Mouse (Mus musculus) cerebellum, adult 9-11 months (tissue): ENCODE results near the gene Rtkn2.

Source experiments
- DNase-seq: peaks from one replicate; pipeline ENCODE4 v3.0.0; 2022

The Rtkn2 gene

GRCm38 (mm10) chr10:68043973-68044372 is 64.6 kb downstream of the Rtkn2 start:
- no peak for DNase-seq

GRCm38 (mm10) chr10:68044864-68045263 is 65.5 kb downstream of the Rtkn2 start:
- no peak for DNase-seq

GRCm38 (mm10) chr10:68048641-68049305 is 69.4 kb downstream of the Rtkn2 start:
- DNase-seq: no peak

DNA sequence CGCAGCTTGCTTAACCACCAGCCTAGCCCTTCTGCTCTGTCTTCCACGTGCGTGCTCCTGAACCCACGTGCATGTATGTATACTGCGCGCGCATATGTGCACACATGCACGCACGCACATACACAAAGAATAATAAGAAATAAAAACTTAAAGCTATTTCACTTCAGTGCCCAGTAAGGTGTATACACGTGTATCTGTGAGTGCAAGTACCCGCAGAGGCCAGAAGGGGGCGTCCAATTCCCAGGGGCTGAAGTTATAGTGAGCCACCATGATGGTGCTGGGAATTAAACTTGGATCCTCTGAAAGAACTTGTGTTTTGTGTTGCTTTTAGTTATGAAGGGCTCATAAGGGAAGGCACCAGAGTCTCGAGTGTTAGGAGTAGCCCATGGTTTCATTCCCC is 71.5 kb downstream of the Rtkn2 start:
- no peak for DNase-seq

DNA sequence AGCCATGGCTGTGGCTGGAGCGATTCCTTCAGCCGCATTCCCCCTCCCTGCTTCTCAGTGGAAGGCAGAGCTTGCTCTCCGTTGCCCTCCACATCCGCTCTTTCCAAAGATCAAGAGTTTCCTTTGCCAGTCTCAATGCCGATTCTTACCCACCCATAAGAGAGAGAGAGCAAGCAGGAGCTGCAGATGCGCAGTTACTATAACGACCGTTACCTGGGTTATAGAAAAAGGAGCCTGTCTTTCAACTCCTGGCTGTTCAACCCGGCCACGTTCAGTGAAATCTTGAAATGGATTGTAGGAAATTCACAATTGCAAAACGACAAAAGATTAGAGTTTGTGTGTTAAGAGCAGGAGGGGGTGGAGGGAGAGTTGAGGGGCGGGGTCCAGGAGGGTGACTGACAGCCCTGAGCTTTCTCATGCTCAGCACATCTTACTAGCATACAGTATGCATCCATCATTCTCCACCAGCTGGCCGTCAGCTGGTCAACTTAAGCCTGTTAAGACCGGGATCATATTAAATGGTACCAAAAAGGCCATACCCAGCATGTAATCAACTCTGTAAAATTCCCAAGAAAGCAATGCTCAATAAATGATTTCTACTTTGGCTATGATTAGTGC is 72.1 kb downstream of the Rtkn2 start:
- DNase-seq: no peak

DNA sequence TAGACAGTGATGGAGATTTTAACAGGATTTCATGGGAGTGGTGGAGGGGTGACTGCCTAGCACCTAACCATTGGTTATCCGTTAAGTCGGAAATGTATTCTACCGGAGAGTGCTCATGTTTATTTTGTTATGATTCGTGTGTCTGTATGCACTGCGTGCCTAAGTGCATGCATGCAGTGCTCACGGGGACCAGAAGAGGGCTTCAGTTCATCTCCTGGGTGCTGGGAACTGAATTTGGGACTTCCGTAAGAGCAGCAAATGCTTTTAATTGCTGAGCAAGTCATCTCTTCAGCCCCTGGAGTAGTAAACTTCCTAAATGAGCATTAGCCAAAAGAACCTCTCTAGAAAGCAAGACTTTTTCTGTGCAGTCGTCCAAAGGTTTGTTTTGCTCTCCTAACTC is 72.9 kb downstream of the Rtkn2 start:
- no peak for DNase-seq

GRCm38 (mm10) chr10:68054131-68054530 is 74.8 kb downstream of the Rtkn2 start:
- no peak for DNase-seq

- no peak for DNase-seq
These were observed 75.3 kb downstream of the Rtkn2 start for GRCm38 (mm10) chr10:68054706-68055105.

DNA sequence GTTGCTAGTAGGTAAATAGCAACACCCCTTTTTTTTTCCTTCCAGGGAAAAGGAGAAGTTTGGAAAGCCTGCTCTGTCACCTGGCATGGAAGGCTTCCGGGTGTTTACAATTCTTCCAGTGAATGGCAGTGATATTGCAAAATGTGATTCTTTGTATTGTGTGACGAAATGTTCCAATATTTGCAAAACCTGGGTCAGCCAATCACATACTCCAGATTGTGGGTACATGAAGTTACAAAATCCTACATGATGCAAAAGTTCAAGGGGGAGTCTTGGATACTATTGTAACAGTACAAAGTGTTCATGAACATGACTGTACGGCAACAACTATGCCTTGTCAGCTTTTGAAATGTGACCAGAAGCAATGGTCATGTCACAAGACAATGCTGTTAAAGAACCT is 78.5 kb downstream of the Rtkn2 start:
- DNase-seq: no peak

DNA sequence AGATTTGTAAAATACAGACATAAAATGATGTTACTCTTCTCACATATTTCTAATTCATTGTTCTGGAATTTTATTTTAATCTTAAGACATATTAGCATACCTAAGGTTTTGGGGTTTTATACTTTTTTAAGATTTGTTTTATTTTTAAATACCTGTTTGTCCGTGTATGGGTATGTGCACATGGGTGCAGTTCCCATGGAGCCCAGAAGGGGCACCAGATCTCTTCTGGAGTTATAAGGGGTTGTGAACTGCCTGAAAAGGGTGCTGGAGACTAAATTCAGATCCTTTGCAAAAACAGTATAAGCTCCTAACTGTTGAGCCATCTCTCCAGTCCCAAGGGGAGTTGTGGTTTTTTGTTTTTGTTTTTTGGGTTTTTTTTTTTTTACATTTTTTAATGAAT is 79.0 kb downstream of the Rtkn2 start:
- no peak for DNase-seq

GRCm38 (mm10) chr10:68060590-68061248 is 81.3 kb downstream of the Rtkn2 start:
- no peak for DNase-seq

GRCm38 (mm10) chr10:68061249-68061615 is 81.9 kb downstream of the Rtkn2 start:
- no peak for DNase-seq

DNA sequence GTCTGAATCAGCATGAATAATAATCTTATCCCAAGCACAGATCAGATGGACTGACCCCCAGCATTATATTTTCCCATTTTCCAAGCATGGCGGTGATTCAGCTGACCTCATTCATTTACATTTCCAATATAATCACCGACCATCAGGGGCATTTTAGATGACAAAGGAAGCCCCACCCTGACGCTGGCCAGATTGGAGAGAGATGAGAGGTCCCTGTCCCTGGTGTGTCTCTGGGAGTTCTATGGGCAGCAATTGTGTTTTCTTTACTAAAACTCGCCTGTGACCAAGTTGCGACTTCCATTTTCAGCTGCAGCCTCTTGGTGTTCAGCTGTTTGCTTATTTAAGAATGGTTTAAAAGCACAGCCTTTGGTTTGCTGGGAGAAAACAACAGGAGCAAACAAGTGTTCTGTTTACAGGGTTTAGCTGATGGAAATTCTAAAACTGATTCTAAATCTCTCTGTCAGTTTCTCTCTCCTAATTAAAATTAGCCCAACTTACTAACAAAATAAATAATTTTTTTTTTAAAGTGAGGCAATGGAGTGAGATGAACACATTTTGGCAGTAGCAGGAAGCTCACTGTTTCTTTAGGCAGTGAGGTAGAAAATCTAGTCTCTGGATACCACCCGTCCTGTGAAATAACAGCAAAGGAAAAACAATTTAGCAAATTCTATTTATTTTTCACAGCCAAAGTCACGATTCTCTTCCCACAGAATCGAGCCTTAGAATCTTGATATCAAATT is 84.6 kb downstream of the Rtkn2 start:
- DNase-seq: no peak

- DNase-seq: no peak
These were observed 85.2 kb downstream of the Rtkn2 start for GRCm38 (mm10) chr10:68064571-68064970.

- DNase-seq: no peak
These were observed 86.8 kb downstream of the Rtkn2 start for GRCm38 (mm10) chr10:68066173-68066572.

DNA sequence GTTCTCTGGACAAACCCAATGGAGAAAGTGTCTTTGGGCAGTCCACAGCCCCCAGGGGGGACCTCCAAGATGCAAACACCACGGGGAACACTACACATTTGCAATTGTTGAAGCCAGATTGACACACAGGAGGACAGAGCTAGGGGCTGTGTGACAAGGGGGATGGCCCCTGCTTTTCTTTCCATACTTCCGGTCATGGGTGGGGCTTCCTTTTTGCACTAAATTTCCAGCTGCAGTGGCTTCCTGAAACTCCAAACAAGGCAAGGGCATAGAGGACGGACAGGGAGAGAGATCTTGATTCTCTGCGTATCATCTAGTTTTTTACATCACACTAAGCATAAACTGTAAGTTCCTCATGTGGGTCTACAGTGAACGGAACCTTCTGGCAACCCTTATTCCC is 88.6 kb downstream of the Rtkn2 start:
- no peak for DNase-seq

GRCm38 (mm10) chr10:68068426-68068825 is 89.1 kb downstream of the Rtkn2 start:
- no peak for DNase-seq

DNA sequence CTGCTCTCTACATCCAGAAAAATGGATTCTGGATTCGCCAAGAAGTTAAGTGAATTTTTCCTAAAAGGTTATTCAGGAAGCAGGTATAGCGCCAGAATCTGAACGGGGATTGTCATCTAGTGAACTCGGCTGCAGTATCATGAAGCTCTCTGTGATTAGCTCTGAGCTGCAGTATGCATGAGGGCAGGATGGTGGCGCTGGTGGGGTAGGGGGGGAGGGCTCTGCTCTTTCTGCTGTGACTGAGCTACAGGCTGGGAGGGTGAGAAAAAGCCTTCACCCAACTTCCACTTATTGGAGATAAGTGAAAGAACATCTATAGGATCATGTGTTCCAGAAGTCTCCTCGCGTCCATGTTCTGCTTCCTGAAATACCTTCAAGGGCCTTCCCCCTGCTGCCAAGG is 91.7 kb downstream of the Rtkn2 start:
- DNase-seq: no peak

DNA sequence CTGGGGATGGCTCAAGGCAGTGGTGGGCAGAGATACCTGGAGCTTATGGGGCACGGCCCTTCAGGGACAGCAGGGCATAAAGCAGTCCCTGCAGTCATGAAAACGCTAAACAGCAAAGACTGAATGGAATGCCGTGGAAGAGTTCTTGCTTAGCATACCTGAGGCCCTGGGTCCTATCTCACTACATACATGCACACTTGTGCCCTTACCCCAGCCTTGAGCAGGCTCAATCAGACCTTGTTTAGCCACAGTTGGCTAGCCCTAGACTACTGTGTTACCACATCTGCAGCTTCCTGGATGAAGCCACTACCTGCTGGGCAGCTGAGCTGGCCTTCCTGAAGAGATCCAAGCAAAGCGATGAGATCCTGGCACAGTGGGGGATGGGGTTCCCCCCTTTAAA is 93.3 kb downstream of the Rtkn2 start:
- DNase-seq: no peak

GRCm38 (mm10) chr10:68074291-68074690 is 94.9 kb downstream of the Rtkn2 start:
- DNase-seq: no peak

DNA sequence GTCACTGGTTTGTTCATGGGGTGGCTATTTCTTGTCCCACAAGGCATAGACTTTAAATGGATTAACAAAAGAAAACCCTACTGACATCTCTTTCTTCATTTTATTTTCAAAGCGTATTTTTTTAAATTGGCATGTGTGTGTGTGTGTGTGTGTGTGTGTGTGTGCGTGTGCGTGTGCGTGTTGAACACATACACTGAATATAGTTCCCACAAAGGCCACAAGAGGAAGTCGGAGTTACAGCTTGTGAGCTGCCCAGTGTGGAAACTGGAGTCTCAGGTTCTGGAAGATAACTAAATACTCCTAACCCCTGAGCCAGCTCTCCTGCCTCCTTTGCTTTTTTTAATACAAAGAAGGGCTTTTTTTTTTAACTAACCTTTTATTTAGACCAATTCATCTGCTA is 95.8 kb downstream of the Rtkn2 start:
- no peak for DNase-seq

GRCm38 (mm10) chr10:68078708-68079107 is 99.3 kb downstream of the Rtkn2 start:
- no peak for DNase-seq

DNA sequence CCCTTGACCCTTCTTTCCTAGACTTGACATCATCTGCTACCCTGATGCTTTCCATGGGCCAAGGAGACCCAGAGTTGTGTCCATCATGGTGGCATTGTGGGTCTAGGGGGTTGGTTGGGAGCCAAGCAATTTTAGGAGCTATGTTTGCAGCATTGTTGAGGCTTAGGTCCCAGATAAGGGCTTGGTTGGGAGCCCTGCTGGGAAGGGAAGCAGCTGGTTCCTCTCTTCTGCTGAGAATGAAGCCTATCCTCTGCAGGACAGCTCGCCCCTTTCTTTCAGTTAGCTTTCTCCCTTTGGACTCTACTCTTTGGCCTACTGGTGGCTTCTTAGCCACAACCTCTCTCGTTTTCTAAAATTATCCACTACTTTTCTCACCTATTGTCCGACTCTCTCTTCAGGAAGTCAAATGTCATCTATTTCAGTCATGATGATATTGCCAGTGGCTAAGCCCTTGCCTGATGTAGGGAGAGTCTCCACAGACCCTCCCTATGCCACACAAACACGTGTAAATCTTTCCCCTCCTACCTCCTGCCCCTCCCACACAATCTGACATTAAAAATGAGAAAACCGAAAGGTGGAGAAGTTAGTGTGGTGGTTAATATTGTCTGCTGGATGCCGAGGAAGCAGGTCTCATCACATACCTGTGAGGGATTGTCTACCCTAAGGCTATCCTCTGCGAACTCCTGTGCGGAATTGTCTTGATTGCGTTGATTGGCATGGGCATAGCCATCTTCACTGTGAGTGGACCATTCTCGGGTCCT is 100.7 kb downstream of the Rtkn2 start:
- no peak for DNase-seq
